Mouse (Mus musculus): Measurements from ENCODE around the gene Rab7b.
A peak's percentile ranks its signal among the peaks of the same experiment; 100 is the strongest.

The Rab7b gene

GRCm38 (mm10) chr1:131739481-131740160 lies 51.1 kb downstream of the Rab7b start:
- DNase-seq, result no peak

DNA sequence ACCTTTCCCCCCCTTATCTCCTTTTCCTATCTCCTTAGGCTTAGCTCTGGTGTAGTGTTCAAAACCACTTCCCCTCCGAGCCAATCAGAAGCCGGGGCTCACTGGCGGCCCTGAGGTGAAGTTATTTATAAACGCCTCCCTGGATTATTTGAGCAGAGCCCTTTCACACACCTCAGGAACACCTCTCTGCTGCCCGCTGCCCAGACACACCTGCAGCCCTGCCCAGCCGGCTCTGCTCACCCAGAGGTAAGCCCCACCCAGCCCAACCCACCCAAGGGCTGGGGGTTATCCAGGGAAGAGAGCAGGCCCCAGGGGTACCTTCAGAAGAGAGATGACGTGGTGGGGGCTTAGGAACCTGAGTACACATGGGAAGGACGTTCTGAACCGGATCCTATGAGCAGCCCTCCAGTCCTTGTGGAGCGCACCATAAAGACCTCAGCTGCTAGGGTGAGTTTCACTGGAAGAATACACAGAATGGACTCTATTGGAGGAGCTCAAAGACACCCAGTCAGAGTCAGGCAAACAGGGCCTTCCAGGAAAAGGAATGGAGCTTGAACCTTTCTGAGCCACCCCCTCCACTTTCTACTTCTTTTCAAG lies 55.5 kb downstream of the Rab7b start, which contains the start of gene Slc26a9:
Gene Slc26a9 (plus strand): TSS at position 155 of the 597 bp plus-strand sequence.
- DNase-seq, result no peak

DNA sequence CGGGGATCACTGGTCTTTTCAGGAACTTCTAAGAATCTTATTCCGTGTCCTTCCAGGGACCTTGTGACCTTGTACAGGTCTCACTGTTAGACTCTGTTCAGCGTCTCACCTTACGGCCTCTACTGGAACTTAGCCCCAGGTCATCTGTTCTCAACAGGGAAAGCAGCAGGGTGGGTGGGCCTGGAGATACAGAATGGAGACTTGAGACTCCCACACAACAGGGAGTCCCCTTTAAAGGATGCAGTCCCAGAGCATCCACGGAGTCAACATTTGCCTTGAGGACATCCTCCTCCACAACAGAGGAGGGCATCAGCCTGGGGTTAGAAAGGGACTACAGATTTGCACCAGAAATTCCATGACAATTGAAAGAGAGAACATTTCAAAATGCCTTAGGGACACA lies 56.9 kb downstream of the Rab7b start:
- no peak for DNase-seq

DNA sequence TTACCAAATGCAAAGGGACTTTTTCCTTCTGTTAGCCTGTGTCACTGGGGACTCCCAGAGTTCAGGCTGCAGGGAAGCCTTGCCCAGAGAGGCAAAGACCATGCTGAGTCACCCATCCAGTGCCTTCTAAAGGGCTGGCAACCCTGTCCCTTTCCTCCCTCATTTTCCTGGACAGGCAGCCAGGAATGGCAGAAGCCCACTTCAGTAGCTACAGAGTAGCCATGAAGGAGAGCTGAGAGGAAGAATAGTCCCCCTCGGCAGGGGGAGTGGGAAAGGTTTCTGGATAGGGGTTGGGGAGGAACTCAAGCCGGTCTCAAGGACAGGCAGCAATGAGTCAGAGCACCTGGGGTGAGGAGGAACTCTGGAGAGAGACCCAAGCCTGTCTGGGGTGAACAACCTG lies 59.3 kb downstream of the Rab7b start:
- no peak for DNase-seq

- DNase-seq, result no peak
These were observed 60.1 kb downstream of the Rab7b start for GRCm38 (mm10) chr1:131748636-131749035.

- DNase-seq, result no peak
These were observed 61.4 kb downstream of the Rab7b start for GRCm38 (mm10) chr1:131749706-131750545.

DNA sequence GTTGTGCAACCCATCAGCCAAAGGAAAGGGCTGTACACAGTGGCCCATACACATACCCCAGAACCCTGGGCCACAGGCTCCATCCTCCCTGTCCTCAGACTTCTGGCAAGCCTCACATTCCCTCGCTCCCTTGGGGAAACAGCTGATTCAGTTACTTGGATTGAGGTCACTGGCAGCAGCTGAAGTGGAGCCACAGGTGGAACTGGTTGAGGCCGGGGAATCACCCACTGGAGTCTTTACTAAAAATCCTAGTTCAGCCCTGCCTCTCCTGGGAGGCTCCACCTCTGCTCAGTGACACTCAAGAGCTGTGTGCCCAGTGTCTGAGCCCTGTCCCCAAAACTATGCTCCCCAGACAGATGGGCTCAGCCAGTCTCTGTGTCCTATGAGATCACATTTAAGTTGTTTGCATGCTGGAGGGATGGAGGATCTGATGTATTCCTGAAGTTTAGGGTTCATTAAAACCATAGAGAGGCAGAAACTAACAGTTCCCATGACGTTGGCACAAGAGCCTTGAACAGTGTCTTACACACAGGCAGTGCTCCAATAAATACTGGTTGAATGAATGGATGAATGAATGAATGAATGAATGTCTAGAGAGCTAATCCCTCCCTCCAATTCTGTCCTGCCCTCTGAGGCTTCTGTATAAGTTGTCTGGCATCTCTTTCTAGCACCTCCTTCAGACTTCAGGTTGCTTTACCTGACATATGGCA lies 62.8 kb downstream of the Rab7b start:
- no peak for DNase-seq

DNA sequence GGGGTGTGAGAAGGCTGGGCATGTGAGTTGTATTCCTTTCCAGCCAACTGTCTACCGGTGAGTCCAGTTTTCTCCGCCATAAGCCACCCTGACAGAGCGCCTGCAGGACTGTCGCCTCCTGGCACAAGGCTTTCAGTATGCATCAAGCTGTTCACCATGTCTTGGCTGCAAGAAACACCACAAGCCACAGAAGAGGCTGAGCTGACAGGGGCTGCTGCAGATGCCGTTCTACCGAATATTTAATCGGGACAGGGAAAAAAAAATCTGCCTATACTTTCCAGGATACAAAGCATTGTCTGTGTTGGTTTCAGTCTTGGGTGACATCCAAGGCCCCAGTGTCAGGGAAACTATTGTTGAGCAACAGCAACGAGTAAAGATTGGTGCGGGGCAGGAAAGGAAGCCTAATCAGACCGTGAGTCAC lies 63.4 kb downstream of the Rab7b start:
- DNase-seq, result no peak

DNA sequence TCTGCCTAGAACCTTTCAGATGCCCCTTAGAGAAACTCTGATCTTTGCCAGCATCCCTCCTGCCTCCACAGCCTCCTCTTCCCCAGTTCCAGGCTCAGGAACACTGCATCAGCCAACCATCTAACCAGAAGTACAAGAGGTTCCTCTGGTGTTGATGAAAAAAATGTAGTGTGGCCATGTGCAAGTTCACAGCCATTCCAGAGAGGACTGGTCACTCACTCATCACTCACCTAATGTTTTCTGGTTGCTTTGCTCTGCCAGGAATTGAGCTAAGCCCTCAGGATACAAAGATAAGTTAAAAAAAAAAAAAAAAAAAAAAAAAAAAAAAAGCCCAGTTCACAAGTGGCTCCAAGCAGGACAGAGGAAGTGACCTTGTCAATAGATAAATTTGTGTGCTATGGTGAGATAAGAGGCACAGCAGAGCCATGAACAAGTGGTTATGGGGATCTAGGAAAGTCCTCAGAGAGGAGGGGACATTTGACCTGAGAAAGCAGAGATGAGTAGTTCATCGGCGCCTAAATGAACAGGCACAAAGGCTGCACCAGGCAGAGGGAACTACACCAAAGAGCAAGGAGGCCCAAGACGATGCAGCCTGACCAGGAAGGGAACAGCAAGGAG lies 65.8 kb downstream of the Rab7b start:
- DNase-seq, result no peak

DNA sequence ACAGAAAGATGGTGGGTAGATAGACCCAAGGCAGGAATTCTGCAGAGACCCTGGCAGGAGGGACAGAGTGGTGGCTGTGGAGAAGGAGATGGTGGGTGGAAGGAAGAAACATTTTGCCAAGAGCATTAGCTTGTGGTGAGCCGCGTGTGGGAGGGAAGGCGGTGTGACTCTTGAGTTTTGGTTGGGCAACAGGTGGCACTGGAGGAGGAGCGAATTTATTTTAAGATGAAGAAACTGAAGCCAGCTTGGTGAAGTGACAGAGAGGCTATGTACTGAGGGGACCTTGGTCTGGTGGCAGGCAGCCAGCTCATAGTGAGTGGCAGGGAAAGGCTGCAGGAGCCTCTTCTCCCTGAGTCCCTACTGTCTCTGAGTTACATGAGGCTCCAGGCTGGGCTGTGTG lies 66.4 kb downstream of the Rab7b start:
- no peak for DNase-seq

DNA sequence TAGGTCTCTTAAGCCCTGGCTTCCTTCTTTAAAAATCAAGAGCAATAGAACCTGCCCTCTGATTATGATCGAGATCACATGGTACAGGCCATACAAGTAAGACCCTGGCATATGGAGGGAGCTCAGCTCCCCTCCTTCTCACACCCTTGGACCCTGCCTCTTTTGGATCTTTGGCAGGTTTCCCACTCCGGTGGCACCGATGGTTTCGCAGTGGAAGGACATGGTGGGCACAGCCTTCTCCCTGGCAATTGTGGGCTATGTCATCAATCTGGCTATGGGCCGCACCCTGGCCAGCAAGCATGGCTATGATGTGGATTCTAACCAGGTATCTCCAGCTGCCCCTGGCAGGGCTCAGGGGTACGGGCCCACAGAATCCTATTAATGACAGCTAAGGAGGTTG lies 68.7 kb downstream of the Rab7b start:
- DNase-seq, result no peak

DNA sequence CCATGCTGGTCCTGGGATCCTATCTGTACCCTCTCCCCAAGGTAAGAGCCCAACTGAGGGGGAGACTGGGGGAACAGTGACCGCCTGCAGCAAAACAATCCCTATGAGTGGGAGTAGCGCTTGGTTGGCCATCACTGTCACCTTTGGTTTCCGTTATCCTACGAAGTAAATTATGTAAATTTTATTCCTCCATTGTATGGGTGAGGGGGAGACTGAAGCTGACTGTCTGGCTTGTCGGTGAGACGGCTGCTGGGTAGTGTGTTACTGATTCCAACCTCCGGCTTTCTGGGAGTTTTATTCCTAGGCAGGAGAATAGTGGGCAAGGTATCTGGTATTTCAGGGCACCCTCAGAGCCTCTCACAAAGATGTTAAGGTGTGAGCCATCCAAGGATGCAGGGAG lies 70.3 kb downstream of the Rab7b start:
- no peak for DNase-seq

DNA sequence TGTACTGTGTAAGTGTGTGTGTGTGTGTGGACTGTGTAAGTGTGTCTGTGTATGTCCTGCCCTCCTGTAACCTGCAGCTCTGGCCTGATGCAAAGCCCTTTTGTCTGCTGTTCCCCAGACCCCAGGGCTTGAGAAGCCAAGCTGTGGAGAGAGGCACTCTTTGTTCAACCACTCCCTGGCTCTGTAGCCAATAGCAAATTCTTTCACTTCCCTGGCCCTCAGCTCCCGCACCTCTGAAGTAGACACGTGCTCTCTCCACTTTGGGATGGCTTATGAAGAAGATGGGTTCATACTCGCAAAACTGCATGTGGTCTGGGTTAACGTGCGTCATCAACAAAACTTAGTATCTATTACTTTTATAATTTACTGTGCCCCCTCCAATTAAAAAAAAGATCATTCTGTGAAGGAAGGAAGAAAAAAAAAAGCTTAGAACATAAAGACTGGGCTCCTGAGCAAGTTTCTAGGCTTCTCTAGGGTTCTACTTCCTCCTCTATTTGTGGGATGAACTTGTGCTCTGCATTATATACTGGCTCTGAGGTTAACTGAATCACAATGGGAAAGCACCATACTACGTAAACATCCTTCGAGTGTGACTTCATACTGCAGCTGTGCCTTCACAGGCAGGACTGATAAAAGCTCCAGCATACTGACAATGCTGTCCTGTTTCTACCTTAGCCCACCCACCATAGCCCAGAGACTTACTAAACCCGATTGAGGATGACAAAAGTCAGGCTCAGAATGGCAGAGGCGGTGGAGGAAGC lies 71.4 kb downstream of the Rab7b start:
- DNase-seq, result peak in 1 of 2 experiments; percentile 20

DNA sequence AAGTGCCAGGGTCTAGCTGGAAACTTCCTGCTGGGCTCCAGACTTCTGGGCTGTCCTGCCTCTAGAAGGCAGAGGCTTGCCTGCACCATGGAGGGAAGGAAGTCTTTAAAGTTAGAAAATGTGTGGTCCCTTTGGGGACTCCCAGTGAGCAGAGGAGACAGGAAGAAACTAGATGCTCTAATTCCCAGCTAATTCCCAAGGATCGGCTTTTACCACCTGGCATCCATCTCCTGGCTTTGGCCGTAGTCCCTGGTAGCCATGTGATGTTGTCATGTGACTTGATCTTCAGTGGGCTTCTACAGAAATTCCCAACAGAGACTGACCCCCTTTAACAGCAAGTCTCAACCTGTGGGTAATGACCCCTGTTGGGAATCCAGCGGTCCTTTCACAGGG lies 71.9 kb downstream of the Rab7b start:
- DNase-seq, result peak in 1 of 2 experiments; percentile 30

DNA sequence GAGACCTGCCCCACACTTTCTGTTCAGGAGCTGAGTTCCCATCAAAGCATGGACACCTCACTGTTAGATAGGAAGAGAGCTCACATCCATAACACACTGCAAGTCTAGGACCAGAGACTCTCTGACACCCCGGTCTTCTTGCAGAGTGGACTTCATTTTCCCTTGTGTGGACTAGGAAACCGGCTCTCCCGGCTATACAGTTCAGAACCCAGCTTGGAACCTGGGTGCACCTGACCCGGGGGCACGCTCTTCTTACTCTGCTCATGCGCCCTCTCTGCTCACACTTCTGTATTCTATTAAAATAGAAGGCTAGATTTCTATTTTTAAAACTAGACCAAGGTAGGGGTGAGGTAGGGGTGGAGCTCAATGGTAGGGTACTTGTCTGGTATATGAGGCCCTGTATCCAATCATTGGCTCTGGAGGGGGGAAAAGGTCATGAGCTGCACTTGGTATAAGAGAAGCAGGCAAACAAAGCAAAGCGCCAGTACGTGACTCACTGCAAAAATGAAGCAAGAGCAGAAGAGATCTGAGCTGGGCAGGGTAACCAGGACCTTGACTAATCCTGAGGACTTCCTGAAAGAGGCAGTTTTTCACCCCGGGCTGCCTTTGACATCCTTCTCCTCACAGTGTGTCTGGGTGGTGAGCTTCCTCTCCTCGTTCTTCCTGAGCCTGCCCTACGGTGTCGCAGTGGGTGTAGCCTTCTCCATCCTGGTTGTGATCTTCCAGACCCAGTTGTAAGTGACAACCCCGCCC lies 72.8 kb downstream of the Rab7b start:
- no peak for DNase-seq

DNA sequence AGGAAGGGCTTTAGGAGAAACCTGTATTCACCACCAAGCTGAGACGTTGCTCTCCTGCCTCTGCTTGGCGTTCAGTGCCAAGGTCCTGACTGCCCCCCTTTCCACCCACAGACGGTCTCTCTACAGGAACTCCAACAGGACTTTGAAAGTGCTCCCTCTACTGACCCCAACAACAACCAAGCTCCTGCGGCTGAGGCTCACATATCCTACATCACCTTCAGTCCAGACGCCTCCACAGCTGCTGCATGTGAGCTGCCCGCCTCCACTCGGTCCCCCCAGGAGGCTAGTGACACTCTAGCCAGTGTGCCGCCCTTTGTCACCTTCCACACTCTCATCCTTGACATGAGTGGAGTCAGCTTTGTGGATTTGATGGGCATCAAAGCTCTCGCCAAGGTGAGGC lies 75.2 kb downstream of the Rab7b start:
- no peak for DNase-seq

DNA sequence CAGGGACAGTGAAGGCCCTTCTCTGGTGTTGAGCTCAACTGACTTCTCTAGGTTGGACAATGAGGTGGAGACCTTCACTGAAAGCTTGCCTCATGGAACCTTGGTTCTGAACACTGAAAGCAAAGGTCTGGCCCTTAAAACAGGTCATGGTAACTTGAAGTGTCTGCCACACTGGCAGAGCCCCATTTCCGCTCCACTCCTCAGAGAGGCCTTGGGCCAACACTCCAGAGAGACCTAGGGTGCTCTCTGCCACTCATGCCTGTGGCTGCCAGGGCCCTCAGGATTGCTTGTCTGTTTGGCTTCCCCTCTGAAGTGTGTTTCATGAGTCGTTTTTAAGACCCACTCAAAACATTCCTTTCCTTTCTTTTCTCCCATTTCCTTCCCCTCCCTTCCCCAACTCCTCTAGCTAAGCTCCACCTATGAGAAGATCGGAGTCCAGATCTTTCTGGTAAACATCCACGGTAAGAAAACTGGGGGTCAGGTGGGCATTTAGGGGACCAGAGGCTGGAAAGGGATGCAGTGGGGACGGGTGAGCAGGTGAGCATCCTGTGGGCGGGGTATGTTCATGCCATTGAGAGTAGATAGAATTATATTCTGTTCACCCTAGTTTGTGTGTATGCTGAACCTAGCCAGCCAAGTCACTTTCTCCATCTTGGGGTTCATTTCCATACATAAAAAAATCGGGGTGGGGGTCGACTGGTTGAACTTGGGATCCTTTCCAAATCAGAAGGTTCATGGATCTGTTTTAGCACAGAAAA lies 76.3 kb downstream of the Rab7b start:
- DNase-seq, result no peak

All from B cell, adult 2 months (primary cell).